Mouse (Mus musculus): ENCODE measurements around the gene Ctdspl. TPM values are rescaled to one million over a fixed set of nuclear protein-coding genes. Genes with fewer than 3 reads are reported as not detected.

Gene Ctdspl
- total RNA-seq, 2 experiments from 2014 or later = 28.8 to 30.7 TPM

Small RNA genes within 50 kb of the gene (microRNA-seq; reads per million reads assigned to microRNA genes)
- gene Mir26a-1 = 19.4 reads per million, percentile 27 among the genes with 10 or more reads in this experiment

Other genes starting within 250 kb of the Ctdspl start
- 1 to 10 TPM; 4.8 to 5.1 TPM for gene Vill, start 126.3 kb downstream of the Ctdspl start, total RNA-seq (2021)
- gene Plcd1, start 167.0 kb downstream of the Ctdspl start, total RNA-seq (2021) = 10 to 100 TPM; 11.2 to 15.6 TPM
- 1 to 10 TPM in 1 of 2 experiments, under 1 TPM in 1; 0.84 to 1.6 TPM for gene Dlec1, start 176.0 kb downstream of the Ctdspl start, total RNA-seq (2021)
- 100 to 1,000 TPM in 1 of 2 experiments, 10 to 100 TPM in 1; 67.7 to 107 TPM for gene Acaa1b, start 230.6 kb downstream of the Ctdspl start, total RNA-seq (2021)
- gene Gm47289, start 232.7 kb downstream of the Ctdspl start, total RNA-seq (2021) = not detected

Data from adrenal gland, postnatal 10 days (tissue).